Mouse (Mus musculus) bone marrow, adult 2 months (tissue): ENCODE measurements around the gene Loxl3.
A peak's percentile ranks its signal among the peaks of the same experiment; 100 is the strongest.

ENCODE experiments used
- CTCF ChIP-seq: fragments of 200-500 bp; IDR thresholded peaks from 2 replicates; pipeline ENCODE4 v1.5.1; 2011; ENCODE audit warnings: low read length, control low read depth; ENCODE audit not compliant: control insufficient read depth, insufficient read depth
- POLR2A ChIP-seq: fragments of 200-500 bp; IDR thresholded peaks from 2 replicates; pipeline ENCODE4 v1.6.1; 2011; ENCODE audit warnings: low read depth, mild to moderate bottlenecking, control low read depth, low read length, borderline replicate concordance; ENCODE audit not compliant: control insufficient read depth

- peak; percentile 65 for TF ChIP-seq POLR2A
- TF ChIP-seq CTCF = no peak
Observed at GRCm38 (mm10) chr6:83014482-83015466, 19.2 kb upstream of the Loxl3 start.
